Mouse (Mus musculus): ENCODE data around the gene Dnttip1.

DNA sequence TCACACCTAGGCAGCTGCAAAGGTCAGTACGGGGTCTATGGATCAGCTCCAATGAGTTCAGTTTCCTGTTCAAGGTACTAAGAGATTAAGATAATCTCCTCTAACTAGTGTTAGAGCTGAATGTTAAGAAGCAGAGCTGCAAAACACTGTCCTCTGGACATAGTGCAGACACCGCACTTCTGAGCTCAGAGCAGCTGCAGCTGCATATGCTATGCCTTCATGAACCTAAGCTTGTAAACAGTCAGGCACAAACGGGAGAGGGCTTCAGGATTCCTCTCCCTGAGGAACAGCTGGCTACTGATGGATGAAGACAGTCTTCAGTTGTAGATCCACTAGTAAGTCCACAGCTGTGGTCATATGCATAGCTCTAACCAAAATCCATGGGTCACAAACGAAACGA, 44.8 kb upstream of the Dnttip1 start:
- TF ChIP-seq E2F4 (IDR thresholded peaks at IDR 0.05; ENCODE audit: insufficient replicate concordance, low read depth, low read length) = no peak
- no peak for TF ChIP-seq TBP (conservative IDR thresholded peaks at IDR 0.05; ENCODE audit: low read depth, low read length)
- no peak for TF ChIP-seq NRF1 (IDR thresholded peaks at IDR 0.05; ENCODE audit: low read depth, low read length)
- TF ChIP-seq CTCF (conservative IDR thresholded peaks at IDR 0.05 in 1 of 2, IDR thresholded peaks at IDR 0.05 in 1 of 2; ENCODE audit: low read depth in 2 of 2, low read length in 2 of 2) = no peak
- no peak for TF ChIP-seq MEF2A (IDR thresholded peaks at IDR 0.05; ENCODE audit: borderline replicate concordance, low read depth, low read length)
- TF ChIP-seq NELFE (IDR thresholded peaks at IDR 0.05; ENCODE audit: low read depth, low read length) = no peak
